Mouse (Mus musculus) gastrocnemius, postnatal 4 days (tissue): Measurements from ENCODE around the gene Guf1. TPM values are rescaled to one million over a fixed set of nuclear protein-coding genes. Genes with fewer than 3 reads are reported as not detected.

ENCODE experiments used
- DNase-seq, 2 experiments: peaks; one replicate each; pipeline ENCODE4 v3.0.0; 2021 to 2022; ENCODE audit warnings: low spot score in 2 of 2, mixed read lengths in 2 of 2
- long read RNA-seq, 2 experiments: library from polyadenylated mRNA; stranded (forward); transcript quantifications; one replicate each; pipeline ENCODE4 v2.0.0; 2021
- total RNA-seq, 2 experiments: library from RNA; stranded (reverse); gene quantifications; 2 replicates each; pipeline ENCODE4 v1.2.3; 2021

Guf1 gene
- 10 to 100 TPM; 18.4 to 22.9 TPM for total RNA-seq
- long read RNA-seq, experiment 1, full-length matches to known transcripts = 22 of 27 reads
- long read RNA-seq, experiment 1, partial matches to known transcripts = 1 of 27 reads
- long read RNA-seq, experiment 1, other reads (novel, unspliced or antisense) = 4 of 27 reads
- long read RNA-seq, experiment 2, transcript Guf1-201 (15 exons, 1,769 nt) = minor isoform, 7 of 50 reads
- long read RNA-seq, experiment 2, transcript Guf1-202 (17 exons, 3,433 nt) = major isoform, 28 of 50 reads
- long read RNA-seq, experiment 2, partial matches to known transcripts = 2 of 50 reads
- long read RNA-seq, experiment 2, other reads (novel, unspliced or antisense) = 12 of 50 reads

DNA sequence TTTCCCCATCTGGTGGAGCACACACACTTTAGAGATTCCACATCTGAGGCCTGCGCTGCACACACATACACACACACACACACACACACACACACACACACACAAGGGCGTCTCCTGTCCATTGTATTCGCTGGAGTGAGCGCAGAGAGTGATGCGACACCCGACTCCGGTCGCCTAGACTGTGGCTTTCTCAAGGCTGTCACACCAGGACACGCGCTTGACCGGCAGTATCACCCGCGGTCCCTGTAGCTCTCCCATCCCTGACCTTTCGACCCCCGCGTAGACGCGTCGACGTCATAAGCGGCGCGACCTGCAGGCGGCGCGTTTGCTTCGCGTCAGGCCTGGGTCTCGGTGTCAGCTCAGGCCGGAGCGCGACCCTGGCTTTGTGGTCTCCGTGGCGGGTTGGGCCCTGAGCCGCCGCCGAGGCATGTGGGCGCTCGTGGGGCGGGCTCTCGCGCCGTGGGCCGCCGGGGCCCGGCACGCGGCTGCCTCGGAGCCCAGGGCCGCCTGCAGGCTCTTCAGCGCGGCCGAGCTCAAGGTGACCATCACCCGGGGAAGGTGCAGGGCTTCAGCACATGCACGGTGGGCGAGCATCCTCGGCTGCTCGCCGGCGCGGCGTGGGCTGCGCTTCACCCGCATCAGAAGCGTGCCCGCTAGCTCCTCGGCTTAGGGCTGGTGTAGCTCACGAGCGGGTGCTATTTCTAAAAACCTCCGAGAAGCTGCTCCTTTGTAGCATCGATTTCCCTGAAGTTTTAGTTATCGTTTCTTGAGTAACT lies at the start of gene Guf1:
Gene Guf1, plus strand, starts transcription at position 296 of the 776 bp plus-strand sequence.
- DNase-seq = peak; percentile 92 to 94

DNA sequence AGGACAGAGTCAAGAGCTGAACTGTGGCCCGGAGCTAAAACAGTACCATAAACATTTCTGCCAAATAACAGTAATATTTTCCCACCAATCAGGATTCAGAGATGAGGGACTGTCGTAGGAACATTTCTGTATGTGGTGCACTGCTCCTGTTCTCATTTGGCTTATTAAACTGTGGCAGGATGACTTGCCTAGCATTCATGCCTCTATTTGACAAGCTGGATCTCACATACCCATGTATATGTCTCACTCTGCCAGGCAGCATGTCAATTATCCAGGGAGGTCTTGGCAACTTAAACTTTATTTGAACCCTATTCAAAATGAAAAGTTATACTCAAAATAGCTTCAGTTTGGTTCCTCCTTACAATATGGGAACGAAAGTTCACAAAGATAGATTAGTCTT lies 49.7 kb upstream of the Guf1 start:
- no peak for DNase-seq

DNA sequence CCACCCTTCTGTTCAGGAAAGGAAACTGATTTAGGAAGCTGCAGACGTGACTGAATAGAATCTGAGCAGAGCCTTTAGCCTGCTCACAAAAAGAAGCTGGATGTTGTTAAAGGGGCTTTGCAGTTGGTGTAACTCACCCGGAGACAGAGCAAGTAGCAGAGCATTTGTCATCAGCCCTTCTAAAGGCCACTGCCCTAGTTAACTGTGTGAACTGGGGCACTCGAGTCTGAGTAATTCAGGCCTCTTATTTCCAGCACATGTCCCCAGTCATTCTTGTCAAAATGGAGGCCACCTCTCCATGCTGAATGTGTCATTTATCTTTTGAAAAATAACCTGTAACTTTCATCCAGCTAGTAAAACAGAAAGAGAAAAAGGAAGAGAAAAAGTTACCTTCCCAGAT lies 45.1 kb upstream of the Guf1 start:
- DNase-seq = no peak

DNA sequence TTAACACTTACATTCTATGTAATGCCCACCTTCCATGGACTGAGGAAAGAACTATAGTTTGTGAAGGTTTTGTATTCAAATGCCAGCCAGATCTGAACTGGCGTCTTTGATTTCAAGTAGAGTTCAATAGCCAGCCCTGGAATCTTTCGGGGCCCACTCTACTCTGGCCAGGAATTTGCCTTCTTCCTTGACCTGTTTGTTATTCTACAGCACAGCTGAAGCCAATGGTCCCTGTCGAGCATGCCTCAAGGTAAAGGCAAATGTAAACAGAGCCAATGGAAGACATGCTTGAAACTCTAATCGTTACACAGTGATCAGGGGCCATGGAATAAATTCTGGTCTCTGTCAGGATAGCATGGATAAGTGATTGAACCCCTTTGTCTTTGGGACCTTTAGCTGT lies 44.5 kb upstream of the Guf1 start:
- DNase-seq = no peak

DNA sequence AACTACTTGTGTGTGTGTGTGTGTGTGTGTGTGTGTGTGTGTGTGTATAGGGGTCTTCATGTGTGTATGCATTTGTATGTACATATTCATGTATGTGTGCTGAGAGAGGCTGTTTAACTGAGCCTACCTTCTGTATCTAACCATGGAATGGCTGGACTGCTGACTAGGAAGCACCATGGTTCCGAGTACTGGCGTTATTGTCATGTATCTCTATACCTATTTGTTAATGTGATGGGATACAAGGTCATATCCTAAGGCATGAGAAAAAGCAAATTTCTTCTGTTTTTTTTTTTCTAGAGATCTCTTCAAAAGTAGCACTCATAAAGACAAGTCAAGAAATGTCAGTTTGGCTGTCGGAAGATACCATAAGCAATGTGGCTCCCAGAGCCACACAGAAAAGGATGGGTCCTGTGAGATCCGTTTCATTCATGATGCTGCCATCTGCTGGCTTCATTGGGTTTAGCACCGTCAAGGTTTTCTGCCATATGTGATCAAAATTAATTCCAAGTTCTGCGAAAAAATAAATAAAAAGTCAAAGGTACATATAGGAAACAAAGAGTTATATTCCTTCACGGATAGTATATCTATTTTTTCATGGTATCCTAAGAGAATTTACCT lies 36.0 kb upstream of the Guf1 start:
- DNase-seq = peak in 1 of 2 experiments; percentile 19

DNA sequence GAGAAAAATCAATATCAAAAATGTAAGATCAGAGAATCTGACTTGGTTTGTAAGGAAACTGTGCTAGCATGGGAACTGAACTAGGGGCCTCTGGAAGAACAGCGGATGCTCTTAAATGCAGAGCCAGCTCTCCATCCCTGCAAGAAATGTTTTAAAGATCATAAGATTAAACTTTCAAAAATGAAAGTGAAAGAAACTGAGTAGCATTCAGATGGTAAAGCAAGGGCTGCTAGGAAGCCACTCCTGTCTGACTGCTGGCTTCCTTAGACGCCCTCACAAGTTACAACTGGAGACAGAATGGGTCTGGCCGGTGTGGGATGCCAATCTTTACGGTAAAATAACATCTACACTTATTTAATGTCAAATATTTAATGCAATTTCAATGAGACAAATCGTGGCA lies 34.7 kb upstream of the Guf1 start:
- DNase-seq = no peak

DNA sequence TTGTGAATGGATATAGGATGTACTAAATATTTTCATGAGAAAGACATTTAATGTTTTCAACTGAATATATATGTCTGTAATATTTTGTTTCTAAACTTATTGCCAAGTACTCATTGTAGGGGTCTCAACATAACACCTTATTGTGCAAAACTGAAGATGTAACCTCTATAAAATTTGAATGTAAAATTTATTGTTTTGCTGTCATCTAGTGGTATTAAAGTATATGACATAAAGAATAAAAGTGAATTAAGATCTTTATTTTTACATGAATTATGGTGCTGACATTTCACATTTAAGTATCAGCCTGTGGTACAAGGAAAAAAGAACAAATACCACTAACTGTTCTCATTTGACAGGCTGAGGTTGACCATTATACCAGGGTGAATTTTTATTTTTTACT lies 32.8 kb upstream of the Guf1 start:
- no peak for DNase-seq

DNA sequence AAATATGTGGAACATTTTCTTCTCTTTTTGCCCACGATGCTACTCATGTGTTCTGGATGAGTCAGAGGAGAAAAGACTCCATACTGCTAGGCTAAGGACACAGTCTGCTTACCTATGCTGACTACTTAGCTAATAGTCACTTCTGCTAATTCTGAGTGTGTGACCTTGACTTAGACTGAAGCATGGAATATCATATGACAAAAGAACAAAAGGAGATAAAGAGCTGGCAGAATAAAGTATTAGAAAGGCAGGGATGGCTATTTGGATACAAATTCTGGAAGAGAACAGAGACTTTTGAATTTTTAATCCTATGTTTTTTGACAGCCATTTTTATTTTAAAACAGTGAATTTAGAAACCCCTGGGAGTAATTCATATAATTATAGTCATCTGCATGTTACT lies 15.0 kb upstream of the Guf1 start:
- no peak for DNase-seq

DNA sequence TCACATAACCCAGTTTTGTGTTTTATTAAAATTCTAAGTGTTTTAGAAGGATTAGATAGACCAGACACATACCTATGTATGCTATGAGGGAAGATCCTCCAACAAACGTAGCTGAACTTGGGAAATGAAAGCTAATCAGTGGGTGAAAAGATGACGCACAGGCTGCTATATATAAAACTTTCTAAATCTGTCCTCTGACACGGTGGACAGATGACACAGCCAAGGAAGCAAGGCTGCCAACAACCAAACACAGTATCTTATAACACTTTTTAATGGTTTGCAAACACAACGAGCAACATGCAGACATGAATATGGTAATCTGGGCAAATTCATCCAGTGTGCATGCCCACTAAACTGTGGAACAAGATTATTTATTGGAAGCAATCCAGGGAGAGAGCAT lies 14.2 kb upstream of the Guf1 start, which contains the start of gene Yipf7:
Gene Yipf7, minus strand, starts transcription at position 160 of the 400 bp plus-strand sequence.
- DNase-seq = no peak

DNA sequence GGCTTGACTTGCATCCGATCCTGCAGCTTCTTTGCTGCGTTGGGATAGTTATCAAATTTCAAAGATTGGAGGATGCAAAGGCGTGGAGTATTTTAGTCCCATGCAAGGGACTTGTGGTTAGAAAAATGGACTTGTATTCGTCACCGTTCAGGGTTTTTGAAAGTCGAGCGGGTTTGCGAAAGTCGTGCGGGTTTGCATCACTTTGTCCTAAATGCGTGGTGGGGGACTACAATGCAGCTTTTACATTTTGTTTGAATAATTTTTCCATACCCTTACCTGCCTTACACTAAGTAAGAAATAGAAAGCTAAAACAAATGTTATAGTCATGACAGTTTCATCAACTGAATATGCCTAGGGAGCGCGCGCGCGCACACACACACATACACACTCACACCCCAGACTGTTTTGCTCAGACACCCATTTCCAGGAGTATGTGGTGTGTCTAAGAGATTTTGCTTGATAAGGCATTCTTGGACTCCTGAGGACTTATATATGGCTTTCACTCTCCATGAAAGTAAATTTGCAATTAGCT lies 747 bp downstream of the Guf1 start:
- no peak for DNase-seq

DNA sequence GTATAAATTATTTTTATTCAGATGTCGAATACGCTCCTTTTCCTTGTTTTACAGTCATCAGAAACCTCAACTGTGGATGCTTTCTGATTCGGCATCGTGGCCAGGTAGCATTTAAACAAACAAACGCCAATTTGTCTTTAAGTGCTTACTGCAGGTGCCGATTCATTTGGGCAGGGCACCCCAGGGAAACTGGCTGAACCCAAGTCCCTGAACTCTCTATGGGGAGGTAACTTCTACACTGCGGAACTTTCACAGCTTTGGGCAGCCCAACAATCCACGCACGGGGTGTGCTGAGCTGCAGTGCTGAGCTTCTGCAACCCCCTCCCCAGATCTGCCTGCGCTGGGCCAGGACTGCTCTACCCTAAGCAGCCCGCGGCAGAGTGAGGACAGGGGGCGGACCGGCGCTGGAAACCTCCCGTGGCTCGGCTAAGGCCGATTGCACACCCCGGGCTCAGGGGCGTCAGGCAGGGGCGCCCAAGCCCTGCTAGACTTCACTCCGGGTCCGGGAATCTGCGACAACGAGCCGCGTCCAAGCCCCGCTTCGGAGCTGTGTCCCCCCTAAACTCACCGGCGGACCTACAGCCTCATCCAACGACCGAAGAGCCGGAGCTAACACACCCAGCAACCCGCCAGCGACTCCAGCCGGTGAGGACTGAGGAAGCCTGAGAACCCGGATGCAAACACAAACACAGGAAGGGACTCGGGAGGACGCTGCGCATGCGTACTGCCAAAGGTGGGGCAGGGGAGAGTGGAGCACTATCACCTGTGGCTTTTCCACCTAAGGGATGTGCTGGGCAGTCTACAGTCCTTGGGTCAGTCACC lies 35.1 kb downstream of the Guf1 start, which contains the start of gene Gnpda2:
Gene Gnpda2, minus strand, starts transcription at position 701 of the 822 bp plus-strand sequence.
- peak; percentile 67 to 83 for DNase-seq

DNA sequence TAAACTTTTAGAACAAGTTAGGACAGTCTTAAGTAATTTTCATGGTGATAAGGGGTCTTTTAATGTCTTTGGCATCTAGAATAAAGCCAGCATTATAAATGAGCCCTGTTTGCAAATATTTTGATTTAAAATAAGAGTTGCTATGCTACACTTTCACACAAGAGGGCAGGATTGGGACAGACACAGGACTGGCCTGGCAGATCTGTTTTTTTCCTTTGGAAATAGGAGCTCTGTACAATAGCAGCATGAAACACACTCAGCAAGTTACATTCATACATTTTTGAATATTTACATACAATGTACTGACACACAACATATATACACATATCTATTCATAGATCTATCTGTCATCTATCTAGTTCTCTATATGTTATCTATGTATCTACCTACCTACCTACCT lies 44.3 kb downstream of the Guf1 start:
- DNase-seq = no peak

DNA sequence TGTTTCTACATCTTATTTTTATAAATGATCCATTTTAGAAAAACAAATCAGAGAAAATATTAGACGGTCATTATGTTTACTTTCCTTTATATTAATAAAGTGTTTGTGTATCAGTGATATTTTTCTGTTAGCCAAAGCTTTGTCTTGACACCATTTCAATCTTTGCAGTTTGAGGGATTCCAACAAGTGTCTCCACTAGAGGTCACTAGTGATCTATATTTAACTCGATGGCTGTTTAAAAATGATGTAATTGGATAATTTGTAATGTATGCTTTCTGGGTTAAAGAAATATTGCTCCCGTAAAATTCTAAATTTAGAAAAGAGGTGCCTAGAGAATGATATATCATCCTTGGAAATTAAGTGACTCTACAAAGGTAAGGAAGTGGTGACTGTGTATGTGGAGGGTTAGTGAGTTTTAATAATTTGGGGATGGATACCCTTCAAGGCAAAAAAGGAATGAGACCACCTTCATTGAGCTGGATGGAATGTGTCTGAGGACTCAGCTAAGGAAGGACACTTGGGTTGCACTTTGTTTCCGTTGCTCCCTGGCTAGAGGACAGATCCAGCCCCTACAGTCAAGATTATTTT lies 56.6 kb downstream of the Guf1 start:
- DNase-seq = no peak

DNA sequence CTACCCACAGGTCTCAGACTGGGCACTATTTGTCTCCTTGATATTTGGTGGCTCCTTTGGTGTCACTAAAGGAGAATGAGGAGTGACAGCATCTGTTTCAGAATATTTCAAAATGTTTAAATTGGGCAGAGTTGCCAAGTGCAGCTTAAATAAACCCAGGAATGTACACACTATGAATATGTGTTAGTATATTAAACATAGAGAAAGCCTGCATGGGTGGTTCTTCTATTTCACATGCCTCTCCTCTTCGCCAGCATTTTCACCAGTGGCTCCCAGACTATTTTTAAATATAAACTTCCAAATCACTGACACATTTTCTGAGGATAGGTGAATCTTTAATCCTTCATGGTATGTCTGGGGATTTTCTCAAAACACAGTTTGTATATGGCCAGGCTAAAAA lies 64.2 kb downstream of the Guf1 start:
- no peak for DNase-seq

Other genes starting within 250 kb of the Guf1 start
- under 1 TPM; 0.54 to 0.57 TPM for gene Kctd8, start 215.2 kb upstream of the Guf1 start, total RNA-seq
- gene Yipf7, start 14.3 kb upstream of the Guf1 start, total RNA-seq = 10 to 100 TPM; 49.8 to 49.9 TPM
- 10 to 100 TPM; 10.2 to 11.2 TPM for gene Gnpda2, start 35.4 kb downstream of the Guf1 start, total RNA-seq